Mouse (Mus musculus) bone marrow, adult 2 months (tissue): ENCODE measurements around the gene Ptrh1. TPM values are rescaled to one million over a fixed set of nuclear protein-coding genes. Genes with fewer than 3 reads are reported as not detected.

Experiments used
- H3K27ac ChIP-seq: fragments of 200-500 bp; 2 replicates; pipeline ENCODE4 v1.5.1; 2012; ENCODE audit warnings: low read depth, mild to moderate bottlenecking, control low read depth, inconsistent platforms, low read length; ENCODE audit not compliant: control insufficient read depth, poor library complexity, insufficient read depth
- H3K4me1 ChIP-seq: fragments of 200-500 bp; 2 replicates; pipeline ENCODE4 v1.6.1; 2011; ENCODE audit warnings: low read length; ENCODE audit not compliant: control insufficient read depth, insufficient read depth
- H3K4me3 ChIP-seq: fragments of 200-500 bp; replicated peaks from 2 replicates; pipeline ENCODE3; 2011; ENCODE audit warnings: mild to moderate bottlenecking, low read depth, low read length, control low read depth; ENCODE audit not compliant: control insufficient read depth
- CTCF ChIP-seq: fragments of 200-500 bp; IDR thresholded peaks from 2 replicates; pipeline ENCODE4 v1.5.1; 2011; ENCODE audit warnings: low read length, control low read depth; ENCODE audit not compliant: control insufficient read depth, insufficient read depth
- POLR2A ChIP-seq: fragments of 200-500 bp; IDR thresholded peaks from 2 replicates; pipeline ENCODE4 v1.6.1; 2011; ENCODE audit warnings: low read depth, mild to moderate bottlenecking, control low read depth, low read length, borderline replicate concordance; ENCODE audit not compliant: control insufficient read depth
- WGBS: fragments of 180-500 bp; shearing (Covaris S2); methylation state at CpG from one replicate; pipeline ENCODE4 v1.1.7; 2018; 5-methylcytosine and 5-hydroxymethylcytosine counted together
- polyA plus RNA-seq: library from polyadenylated mRNA; stranded (reverse); fragments of >200 nt; gene quantifications from 2 replicates; pipeline ENCODE4 v1.2.4, GENCODE M21; 2011; ENCODE audit warnings: low replicate concordance; ENCODE audit not compliant: missing spikeins, insufficient read depth, insufficient read length

Ptrh1 gene
- polyA plus RNA-seq, 1 experiment, result 2.7 TPM

- H3K4me3 ChIP-seq, result no peak overlapping the region
- 89% methylated on average over 6 of the region's 6 CpGs for WGBS
- no peak overlapping the region for H3K27ac ChIP-seq
- H3K4me1 ChIP-seq, result no peaks in the 10 kb centered on the region
- TF ChIP-seq CTCF, result no peak
- no peak for TF ChIP-seq POLR2A
These were observed 2.5 kb downstream of the Ptrh1 start for GRCm38 (mm10) chr2:32778081-32778480.

GRCm38 (mm10) chr2:32779131-32779530 lies 3.5 kb downstream of the Ptrh1 start:
- Histone ChIP-seq H3K4me3 (no peak overlapping the region), H3K4me1 (no peaks in the 10 kb centered on the region), H3K27ac (no peak overlapping the region)
- no peak for TF ChIP-seq POLR2A
- TF ChIP-seq CTCF, result peak; percentile 80
- 16% methylated on average over 8 of the region's 8 CpGs for WGBS

- H3K4me1 ChIP-seq, result no peaks in the 10 kb centered on the region
- no peak overlapping the region for H3K4me3 ChIP-seq
- H3K27ac ChIP-seq, result no peak overlapping the region
- 87% methylated on average over 6 of the region's 6 CpGs for WGBS
- TF ChIP-seq POLR2A (no peak), CTCF (no peak)
These were observed 4.1 kb downstream of the Ptrh1 start for GRCm38 (mm10) chr2:32779714-32780113.

- Histone ChIP-seq H3K4me3 (no peak overlapping the region), H3K27ac (no peak overlapping the region), H3K4me1 (no peaks in the 10 kb centered on the region)
- WGBS, result 80% methylated on average over 6 of the region's 6 CpGs
- no peak for TF ChIP-seq CTCF
- TF ChIP-seq POLR2A, result no peak
These were observed 6.1 kb downstream of the Ptrh1 start for GRCm38 (mm10) chr2:32781710-32782109.

- TF ChIP-seq CTCF (no peak), POLR2A (no peak)
- WGBS, result 73% methylated on average over 4 of the region's 4 CpGs
- Histone ChIP-seq H3K27ac (no peak within 1 kb of the TSS), H3K4me3 (no peak within 1 kb of the TSS), H3K4me1 (no peaks in the 10 kb centered on the region)
These were observed 8.6 kb downstream of the Ptrh1 start, which contains the start of gene Cfap157 for GRCm38 (mm10) chr2:32784048-32784681. Gene Cfap157 (minus strand): TSS chr2:32784428.

GRCm38 (mm10) chr2:32787176-32787575 lies 11.6 kb downstream of the Ptrh1 start:
- no peaks in the 10 kb centered on the region for H3K4me1 ChIP-seq
- WGBS, result 58% methylated on average over 6 of the region's 6 CpGs
- H3K4me3 ChIP-seq, result no peak overlapping the region
- no peak overlapping the region for H3K27ac ChIP-seq
- TF ChIP-seq POLR2A (no peak), CTCF (0 out of 2 replicates have a peak, but pooled peaks have one; percentile 9)

- Histone ChIP-seq H3K4me3 (no peak overlapping the region), H3K27ac (no peak overlapping the region), H3K4me1 (no peaks in the 10 kb centered on the region)
- WGBS, result 83% methylated on average over 2 of the region's 2 CpGs
- TF ChIP-seq POLR2A (no peak), CTCF (no peak)
These were observed 13.0 kb downstream of the Ptrh1 start for GRCm38 (mm10) chr2:32788581-32788980.

- no peak overlapping the region for H3K4me3 ChIP-seq
- no peaks in the 10 kb centered on the region for H3K4me1 ChIP-seq
- H3K27ac ChIP-seq, result no peak overlapping the region
- TF ChIP-seq CTCF (no peak), POLR2A (no peak)
- WGBS, result 73% methylated on average over 6 of the region's 6 CpGs
These were observed 15.7 kb downstream of the Ptrh1 start for GRCm38 (mm10) chr2:32791297-32791696.

- Histone ChIP-seq H3K4me1 (no peaks in the 10 kb centered on the region), H3K4me3 (no peak overlapping the region), H3K27ac (no peak overlapping the region)
- 89% methylated on average over 13 of the region's 13 CpGs for WGBS
- TF ChIP-seq CTCF (no peak), POLR2A (no peak)
These were observed 20.3 kb downstream of the Ptrh1 start for GRCm38 (mm10) chr2:32795748-32796418.
